Comparison of ENCODE assay signal across 8 mouse cellular contexts in genomic region chr2:103591742-103592590, GRCm38 (mm10). TPM values are rescaled to one million over a fixed set of nuclear protein-coding genes. Genes with fewer than 3 reads are reported as not detected.
DNase-seq lines count a peak whose midpoint lies in the region; ATAC-seq and TF ChIP-seq lines count a peak whose summit lies in the region.

No protein-coding gene starts in this region.

- H3K4me1 ChIP-seq in heart, embryonic 12.5 days (replicated peaks) = peaks cover 91% of the 10 kb centered on the region
- H3K4me1 ChIP-seq in thymus, adult 2 months (replicated peaks; ENCODE audit: control insufficient read depth, insufficient read depth, low read length) = peaks cover 13% of the 10 kb centered on the region

- peak; percentile 42 for DNase-seq in embryo, embryonic 10.5 days (ENCODE audit: low spot score)
- no peak for DNase-seq in embryo, embryonic 11 days
- peak; percentile 79 to 81 for DNase-seq in cerebellum, postnatal 10 days
- peak; percentile 27 to 35 for DNase-seq in layer of hippocampus, postnatal 14 days (ENCODE audit: low spot score in 2 of 2)
- peak; percentile 24 for DNase-seq in neural tube, embryonic 10.5 days (ENCODE audit: extremely low spot score, low spot score)
- no peak for DNase-seq in thymus, adult 2 months
- DNase-seq in thymus, postnatal 4 days = no peak

- peak; percentile 73 for ATAC-seq in heart, embryonic 12.5 days (ENCODE audit: insufficient number of reproducible peaks, low FRiP score)

- TF ChIP-seq POLR2A in thymus, adult 2 months (IDR thresholded peaks at IDR 0.05; ENCODE audit: control insufficient read depth, extremely low read depth, insufficient read depth, low read length, poor library complexity) = no peak

- TF ChIP-seq CTCF in thymus, adult 2 months (IDR thresholded peaks at IDR 0.05; ENCODE audit: borderline replicate concordance, control insufficient read depth, extremely low read depth, insufficient read depth, low read length, poor library complexity) = no peak

- H3K27me3 ChIP-seq in heart, embryonic 12.5 days (replicated peaks) = peaks cover 4% of the 10 kb centered on the region; the same call in 1 of the 2 replicates
- H3K27me3 ChIP-seq in thymus, adult 2 months (ENCODE audit: control insufficient read depth, insufficient read depth, low read length) = no peaks in the 10 kb centered on the region

- H3K27ac ChIP-seq in heart, embryonic 12.5 days (ENCODE audit: poor library complexity, severe bottlenecking) = peak overlapping the region; percentile 70
- no peak overlapping the region for H3K27ac ChIP-seq in thymus, adult 2 months (ENCODE audit: control insufficient read depth, insufficient read depth, low read length)

- no peak overlapping the region for H3K4me3 ChIP-seq in heart, embryonic 12.5 days
- H3K4me3 ChIP-seq in thymus, adult 2 months (ENCODE audit: control insufficient read depth, insufficient read depth, low read length) = no peak overlapping the region

- H3K36me3 ChIP-seq in heart, embryonic 12.5 days = no peaks in the 10 kb centered on the region
- H3K36me3 ChIP-seq in thymus, adult 2 months (ENCODE audit: control insufficient read depth, insufficient read depth, low read length) = peaks cover 5% of the 10 kb centered on the region

- H3K4me2 ChIP-seq in heart, embryonic 12.5 days = peak overlapping the region; percentile 55

- no peaks in the 10 kb centered on the region for H3K9me3 ChIP-seq in heart, embryonic 12.5 days (replicated peaks)

- 24% methylated on average over 9 of the region's 9 CpGs for WGBS in heart, embryonic 12.5 days
- WGBS in thymus, adult 2 months = 93% methylated on average over 9 of the region's 9 CpGs

- 0 out of 2 replicates have a peak overlapping the region, but pooled peaks have one; percentile 26 for H3K9ac ChIP-seq in heart, embryonic 12.5 days

RNA-seq across cellular contexts. Expression of gene Abtb2, which starts 25.9 kb away (rescaled TPM):
- 28.0 and 29.5 TPM in 2 replicates for polyA plus RNA-seq in heart, embryonic 12.5 days (2016; fragmentation: Nextera tagmentation; extraction: Ambion mirVana)
- total RNA-seq in layer of hippocampus, postnatal 14 days (2021) = 10 to 100 TPM; 16.3 to 18.5 TPM
- 110 and 120 TPM in 2 replicates for polyA plus RNA-seq in thymus, adult 2 months (2012; rRNA removed)

Comparison
In these comparisons a context has a peak if more than half of its experiments do, and no peak if none do; other contexts are left out.
1. DNase-seq: peak in embryo, embryonic 10.5 days (single experiment), cerebellum, postnatal 10 days (2 of 2), layer of hippocampus, postnatal 14 days (2 of 2) and neural tube, embryonic 10.5 days (single experiment); none in embryo, embryonic 11 days (single experiment), thymus, adult 2 months (single experiment) and thymus, postnatal 4 days (single experiment).